Mouse (Mus musculus) heart, postnatal 10 days (tissue): ENCODE results near the gene Ube2n. TPM values are rescaled to one million over a fixed set of nuclear protein-coding genes. Genes with fewer than 3 reads are reported as not detected.
"Not testable (repeated sequence)": the region's sequence is repeated elsewhere in the genome, so short reads cannot be mapped to it uniquely, and the experiment has no call there.

ENCODE experiments used
- DNase-seq, 2 experiments: peaks; one replicate each; pipeline ENCODE4 v3.0.0; 2021
- intact Hi-C: fragments of 180-260 bp; cut with DNase I; formaldehyde crosslinking; loops from one replicate; pipeline ENCODE4 v1.15.1; 2025
- total RNA-seq, 2 experiments: library from RNA; stranded (reverse); gene quantifications; 2 replicates each; pipeline ENCODE4 v1.2.3; 2021

Ube2n gene
- total RNA-seq, 2 experiments from 2014 or later, result 118 to 134 TPM

- no peak for DNase-seq
- intact Hi-C loops, result loop anchor here (2.0 kb wide), 1 partner anchor 13 kb away; no protein-coding TSS in a partner anchor
These were observed 2.7 kb downstream of the Ube2n start for GRCm38 (mm10) chr10:95517656-95518055.

DNA sequence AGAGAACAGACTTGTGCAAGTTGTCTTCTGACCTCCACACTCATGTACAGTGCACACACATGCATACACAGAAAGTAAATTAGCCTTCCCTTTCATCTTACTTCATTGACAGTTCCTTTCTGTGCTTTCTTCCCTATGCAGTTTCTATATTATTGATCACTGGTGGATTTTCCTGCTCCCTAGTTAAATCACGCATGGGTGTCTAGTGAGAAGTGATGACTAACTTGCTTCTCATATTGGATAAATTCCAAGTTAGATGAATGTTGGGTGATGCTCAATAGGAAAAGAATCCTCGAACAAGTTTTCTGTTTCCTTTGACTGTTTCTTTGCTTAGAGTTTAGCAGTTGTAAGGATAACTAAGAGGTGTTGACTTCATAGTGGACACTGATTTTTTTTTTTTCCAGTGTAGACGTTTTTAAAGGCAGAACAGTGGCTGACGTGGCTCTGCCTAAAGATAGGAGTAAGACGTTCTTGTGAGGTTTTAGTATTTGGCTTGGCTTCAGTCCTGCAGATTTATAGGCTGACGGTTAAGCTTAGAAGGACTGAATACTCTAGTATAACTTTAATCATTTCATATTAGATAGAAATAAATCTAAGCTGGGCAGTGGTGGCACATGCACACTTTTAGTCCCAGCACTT lies 10.2 kb downstream of the Ube2n start:
- no peak for DNase-seq
- intact Hi-C loops, result no loop called here

- intact Hi-C loops, result no loop called here
- DNase-seq, result no peak
These were observed 10.9 kb downstream of the Ube2n start for GRCm38 (mm10) chr10:95525871-95526270.

DNA sequence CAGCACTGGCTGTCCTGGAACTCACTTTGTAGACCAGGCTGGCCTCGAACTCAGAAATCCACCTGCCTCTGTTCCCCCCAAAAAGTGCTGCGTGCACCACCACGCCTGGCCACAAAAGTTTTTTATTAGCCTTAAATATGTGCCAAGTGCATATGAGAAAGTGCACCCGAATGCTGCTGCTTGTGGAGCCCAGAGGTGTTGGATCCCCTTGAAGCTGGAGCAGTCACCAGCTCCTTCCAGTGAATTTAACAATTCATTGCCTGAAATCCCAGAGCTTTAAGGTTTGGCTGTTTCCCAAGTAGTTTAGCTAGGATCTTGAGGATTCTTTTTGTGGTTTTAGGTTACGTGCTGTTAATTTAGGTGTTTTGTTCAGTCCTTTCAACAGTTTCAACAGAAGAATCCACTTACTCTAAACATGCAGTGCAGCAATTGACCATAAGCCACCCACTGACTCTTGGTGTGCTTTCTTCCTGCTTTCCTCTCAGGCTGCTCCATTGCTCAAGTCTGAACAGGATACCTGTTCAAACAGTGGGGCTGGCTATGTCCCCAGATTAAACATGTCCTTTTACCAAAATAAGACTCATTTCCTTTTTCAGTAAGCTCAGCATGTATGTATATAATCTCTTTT lies 11.7 kb downstream of the Ube2n start:
- intact Hi-C loops, result no loop called here

GRCm38 (mm10) chr10:95530551-95531121 lies 15.7 kb downstream of the Ube2n start:
- no peak for DNase-seq
- intact Hi-C loops, result loop anchor here (2.0 kb wide), 1 partner anchor 14 kb away; no protein-coding TSS in a partner anchor

More for the DNA sequence above, 11.7 kb downstream of the Ube2n start:
- DNase-seq, result no peak

DNA sequence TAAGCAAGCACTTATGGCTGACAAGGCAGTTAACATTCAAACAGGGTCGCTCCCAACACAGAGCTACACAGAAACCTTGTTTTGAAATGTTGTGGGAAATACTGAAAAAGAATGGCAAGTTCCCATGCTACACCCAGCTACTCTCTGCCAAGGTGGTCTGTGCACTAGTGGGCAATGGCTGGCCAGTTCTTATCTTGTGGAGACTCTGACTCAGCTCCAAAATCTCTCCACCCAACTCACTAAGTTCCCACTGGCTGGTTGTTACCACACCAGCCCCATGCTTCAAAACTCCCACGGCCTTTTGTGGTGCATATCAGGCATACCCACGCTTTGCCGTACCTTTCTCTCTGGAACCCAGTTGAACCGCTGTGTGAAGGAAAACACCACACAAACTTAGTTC lies 18.0 kb downstream of the Ube2n start:
- intact Hi-C loops, result no loop called here
- DNase-seq, result no peak

- DNase-seq, result peak in 1 of 2 experiments; percentile 33
- intact Hi-C loops, result no loop called here
These were observed 18.4 kb downstream of the Ube2n start for GRCm38 (mm10) chr10:95533382-95533781.

GRCm38 (mm10) chr10:95535399-95536221 lies 20.7 kb downstream of the Ube2n start:
- DNase-seq, result no peak
- intact Hi-C loops, result no loop called here

- no peak for DNase-seq
- intact Hi-C loops, result no loop called here
These were observed 21.2 kb downstream of the Ube2n start for GRCm38 (mm10) chr10:95536222-95536541.

- intact Hi-C loops, result no loop called here
- DNase-seq, result peak in 1 of 2 experiments; percentile 34
These were observed 24.3 kb downstream of the Ube2n start for GRCm38 (mm10) chr10:95539260-95539659.

DNA sequence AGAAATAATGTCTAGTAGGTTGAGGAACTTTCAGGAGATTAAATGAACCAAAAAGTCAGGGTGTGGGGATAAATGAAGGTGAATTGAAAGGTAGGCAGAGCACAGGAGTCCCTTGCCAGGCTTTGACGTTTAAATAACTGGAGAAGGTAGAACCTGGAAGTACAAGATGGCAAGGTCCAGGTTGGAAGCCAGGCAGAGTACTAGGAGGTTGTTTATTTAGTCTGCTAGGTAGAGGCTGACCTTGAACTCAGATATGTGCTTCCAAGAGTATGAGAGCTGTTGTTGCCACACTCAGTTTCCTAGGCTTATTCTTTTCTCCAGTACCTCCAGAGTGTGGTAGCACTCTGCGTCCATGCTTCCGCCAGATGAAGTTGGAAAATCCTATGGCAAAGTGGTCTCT lies 24.9 kb downstream of the Ube2n start:
- no peak for DNase-seq
- intact Hi-C loops, result loop anchor here (5.0 kb wide), 2 partner anchors 38 to 53 kb away; partner anchors contain the start of gene Mrpl42

- intact Hi-C loops, result loop anchor here (5.0 kb wide), 2 partner anchors 41 to 56 kb away; partner anchors contain the start of gene Mrpl42
- DNase-seq, result no peak
These were observed 28.0 kb downstream of the Ube2n start for GRCm38 (mm10) chr10:95542916-95543315.

- DNase-seq, result no peak
- intact Hi-C loops, result loop anchor here (5.0 kb wide), 2 partner anchors 41 to 56 kb away; partner anchors contain the start of gene Mrpl42
These were observed 28.4 kb downstream of the Ube2n start for GRCm38 (mm10) chr10:95543377-95543776.

GRCm38 (mm10) chr10:95544004-95544403 lies 29.1 kb downstream of the Ube2n start:
- no peak for DNase-seq
- intact Hi-C loops, result loop anchor here (5.0 kb wide), 2 partner anchors 42 to 57 kb away; partner anchors contain the start of gene Mrpl42

DNA sequence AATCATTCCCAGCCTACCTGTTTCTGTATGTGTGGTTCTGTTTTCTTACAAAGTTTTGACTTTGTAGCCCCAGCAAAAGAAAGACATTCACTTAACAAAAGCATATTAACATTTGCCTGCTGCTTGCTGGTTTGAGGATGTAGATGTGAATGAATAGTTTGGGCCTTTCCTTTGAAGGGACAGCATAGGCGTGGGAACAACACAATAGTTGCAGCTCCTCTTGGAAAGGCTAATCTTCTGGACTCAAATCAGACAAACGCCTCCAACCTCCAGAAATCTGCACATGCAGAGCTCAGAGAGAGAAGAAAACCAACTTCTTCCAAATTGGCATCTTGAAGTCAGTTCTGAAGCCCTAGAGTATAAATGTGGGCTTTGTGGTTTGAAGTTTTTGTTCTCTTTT lies 29.7 kb downstream of the Ube2n start:
- intact Hi-C loops, result loop anchor here (5.0 kb wide), 2 partner anchors 42 to 57 kb away; partner anchors contain the start of gene Mrpl42
- DNase-seq, result no peak

- intact Hi-C loops, result no loop called here
- no peak for DNase-seq
These were observed 30.1 kb downstream of the Ube2n start for GRCm38 (mm10) chr10:95545051-95545450.

DNA sequence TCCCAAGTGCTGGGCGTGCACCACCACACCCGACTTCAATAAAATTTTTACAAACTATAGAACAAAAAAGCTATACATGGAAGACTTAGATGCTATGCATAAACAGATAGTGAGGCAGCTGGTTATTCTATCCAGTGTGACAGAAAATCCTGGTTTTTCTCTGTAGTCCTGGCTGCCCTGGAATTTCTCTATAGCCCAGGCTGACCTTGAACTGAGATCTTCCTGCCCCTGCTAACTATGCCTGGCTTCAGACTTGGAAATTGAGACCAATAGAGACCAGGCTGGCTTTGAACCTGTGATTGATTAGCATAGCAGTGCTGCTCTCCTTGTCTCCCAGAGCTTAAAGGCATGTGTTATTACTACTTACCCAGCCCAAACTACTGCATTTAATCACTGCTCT lies 31.2 kb downstream of the Ube2n start:
- no peak for DNase-seq
- intact Hi-C loops, result no loop called here

GRCm38 (mm10) chr10:95548154-95548826 lies 33.3 kb downstream of the Ube2n start:
- no peak for DNase-seq
- intact Hi-C loops, result no loop called here

DNA sequence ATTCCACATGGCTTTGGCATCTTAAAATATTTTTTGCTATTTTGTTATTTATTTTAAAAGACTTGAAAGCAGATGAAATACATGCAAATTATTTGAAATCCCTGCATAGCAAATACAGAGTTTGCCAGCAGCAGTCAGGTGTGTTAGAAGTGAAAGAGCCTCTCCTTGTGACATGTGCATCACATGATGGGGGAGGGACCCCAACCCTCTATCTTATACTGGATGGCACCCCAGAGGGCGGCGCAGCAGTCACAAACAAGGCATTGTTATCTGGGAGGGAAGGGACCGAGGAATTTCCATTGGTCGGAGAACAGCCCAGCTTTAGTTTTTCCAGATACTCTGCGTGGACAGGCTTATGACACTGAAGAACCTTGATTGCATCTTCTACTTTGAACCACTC lies 34.1 kb downstream of the Ube2n start:
- DNase-seq, intact Hi-C loops: not testable (repeated sequence)

GRCm38 (mm10) chr10:95550506-95550905 lies 35.6 kb downstream of the Ube2n start:
- DNase-seq, result no peak
- intact Hi-C loops, result loop anchor here (5.0 kb wide), 1 partner anchor 482 kb away; no protein-coding TSS in a partner anchor
